Mouse (Mus musculus): ENCODE measurements at regions not wholly inside any gene's neighbourhood (a gene's known extent, or its start where the extent isn't known, plus 50 kb on each side); places are given as distances from the start of the nearest gene placed in this dataset.

DNA sequence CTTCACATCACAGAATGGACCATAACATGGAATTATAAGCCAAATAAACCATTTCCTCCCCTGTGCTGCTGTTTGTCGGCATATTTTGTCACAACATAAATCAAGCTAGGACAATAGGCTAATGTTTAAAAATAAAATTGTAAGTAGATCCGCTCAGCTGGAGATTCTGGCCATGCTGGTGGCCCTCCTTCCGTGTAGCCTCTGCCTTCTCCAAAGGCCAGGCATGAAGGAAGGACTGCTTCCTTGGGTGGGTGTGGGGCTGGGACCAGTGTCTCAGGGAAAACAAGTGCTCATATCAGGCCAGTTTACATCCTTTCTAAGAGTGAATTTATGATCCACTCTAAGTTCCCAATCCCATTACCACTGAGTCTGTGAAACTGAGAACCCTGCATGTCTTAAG is 206.3 kb upstream of the Ppp2r2d start:
- DNase-seq (ENCODE audit: low spot score in 2 of 2), result no peak

DNA sequence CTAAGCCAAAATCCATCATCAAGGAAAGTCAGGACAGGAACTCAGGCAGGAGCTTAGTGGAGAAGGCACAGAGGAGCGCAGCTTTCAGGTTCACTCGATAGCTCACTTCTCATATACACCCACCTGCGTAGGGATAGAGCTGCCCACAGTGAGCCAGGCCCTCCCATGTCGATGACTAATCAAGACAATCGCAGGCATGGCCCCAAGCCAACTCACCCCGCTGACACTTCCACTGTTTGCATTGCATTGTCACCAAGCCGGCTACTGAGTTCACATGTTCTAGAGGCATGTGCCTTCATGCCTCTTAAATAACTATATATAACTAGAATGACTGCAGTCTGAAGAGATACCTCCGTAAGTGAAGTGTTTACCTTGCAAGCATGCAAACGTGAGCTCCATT is 219.8 kb upstream of the Ppp2r2d start:
- DNase-seq (ENCODE audit: low spot score in 2 of 2), result no peak

DNA sequence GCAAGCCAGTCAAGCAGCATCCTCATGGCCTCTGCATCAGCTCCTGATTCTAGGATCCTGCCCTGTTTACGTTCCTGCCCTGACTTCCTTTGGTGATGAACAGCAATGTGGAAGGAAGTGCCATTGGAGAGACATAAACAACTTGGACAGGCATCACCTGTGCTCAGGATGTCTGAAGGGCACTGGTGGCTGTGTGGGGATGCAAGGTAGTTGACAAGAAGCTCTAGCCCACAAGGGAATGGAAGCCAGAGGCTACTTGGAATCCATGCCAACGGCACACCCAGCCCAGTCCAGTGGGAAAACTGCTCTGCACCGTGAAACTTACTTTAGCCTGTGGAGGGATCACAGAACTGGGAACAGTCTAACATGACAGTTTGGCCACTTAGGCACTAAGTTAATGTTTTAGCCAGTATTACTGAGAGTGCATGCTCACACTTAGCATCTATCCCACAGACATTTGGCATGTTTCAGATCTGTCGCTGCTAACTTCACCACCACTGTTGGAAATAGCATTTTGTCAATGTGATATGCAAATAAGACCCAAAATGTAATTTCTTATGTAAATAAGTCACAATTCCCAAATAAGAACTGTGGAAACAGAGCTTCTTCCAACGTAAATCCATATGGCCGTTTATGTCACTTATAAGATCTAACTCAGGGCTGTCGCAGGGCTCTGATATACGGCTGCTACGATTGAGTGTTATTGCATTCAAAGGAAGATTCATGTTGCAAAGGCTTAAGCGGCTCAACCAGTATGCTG is 223.5 kb upstream of the Tcerg1l start:
- no peak for DNase-seq (ENCODE audit: low spot score in 2 of 2)

DNA sequence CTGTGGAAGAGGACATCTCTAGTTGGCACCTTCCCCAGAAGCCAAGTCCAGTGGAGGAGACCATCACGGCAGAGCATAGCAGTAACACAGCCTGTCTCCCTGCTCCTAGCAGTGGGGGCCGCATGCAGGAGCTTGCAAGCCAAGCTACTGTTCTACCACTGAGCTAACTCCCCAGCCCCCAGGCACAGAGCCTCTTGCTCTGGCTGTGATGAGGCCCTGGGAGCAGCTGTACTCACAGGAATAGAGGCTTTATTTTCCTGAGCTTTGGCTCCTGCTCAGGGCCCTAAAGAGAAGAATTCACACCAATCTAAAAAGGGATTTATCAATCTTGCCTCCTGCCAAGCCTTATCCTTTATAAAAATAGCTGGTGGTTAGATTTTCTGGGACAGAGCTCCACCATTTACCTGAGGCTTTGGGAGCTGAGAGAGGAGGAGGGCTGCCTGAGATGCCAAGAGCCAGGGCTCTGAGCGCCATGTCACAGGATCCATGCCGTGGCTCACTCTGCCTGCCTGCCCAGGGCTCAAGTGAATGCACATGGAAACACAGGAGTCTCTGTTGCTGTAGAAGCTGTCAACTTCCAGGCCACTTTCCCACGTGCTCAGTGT is 222.7 kb upstream of the Tcerg1l start:
- no peak for DNase-seq (ENCODE audit: low spot score in 2 of 2)

DNA sequence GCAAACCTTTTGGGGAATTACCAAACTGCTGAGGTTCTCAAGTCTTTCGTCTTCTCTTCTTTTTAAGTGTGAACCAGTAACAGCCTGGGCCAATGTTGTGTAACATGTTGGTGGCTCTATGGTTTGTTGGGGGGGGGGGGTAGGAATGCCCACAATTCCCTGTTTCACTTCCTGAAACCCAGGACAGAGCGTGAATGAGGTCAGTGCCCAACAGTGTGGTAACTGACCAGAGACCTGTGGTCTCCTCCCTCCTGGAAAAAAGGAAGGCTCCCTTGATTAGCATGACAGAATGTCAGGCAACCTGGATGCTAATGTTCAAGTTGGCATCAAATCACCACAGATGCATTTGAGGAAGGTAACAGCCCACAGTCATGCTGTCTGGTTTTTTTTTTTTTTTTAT is 218.9 kb upstream of the Tcerg1l start:
- DNase-seq (ENCODE audit: low spot score in 2 of 2), result no peak

DNA sequence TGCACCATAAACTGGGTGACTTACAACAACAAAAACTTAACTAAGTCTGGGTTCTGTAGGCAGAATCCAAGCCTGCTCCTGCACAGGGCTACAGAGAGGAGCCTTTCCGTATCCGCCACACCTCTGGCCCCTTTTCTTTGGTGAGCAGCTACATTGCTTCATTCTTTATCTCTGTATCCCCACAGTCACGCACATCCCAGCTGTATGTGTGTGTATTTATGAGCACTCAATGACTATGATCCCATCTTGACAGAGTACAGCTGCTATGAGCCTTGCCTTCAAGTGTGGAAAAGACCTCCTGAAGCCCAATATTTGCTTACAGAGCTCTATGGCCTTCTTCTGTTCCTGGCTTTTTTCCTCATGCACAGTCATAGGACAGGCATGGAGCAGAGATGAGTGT is 212.1 kb upstream of the Tcerg1l start:
- DNase-seq (ENCODE audit: low spot score in 2 of 2), result no peak

DNA sequence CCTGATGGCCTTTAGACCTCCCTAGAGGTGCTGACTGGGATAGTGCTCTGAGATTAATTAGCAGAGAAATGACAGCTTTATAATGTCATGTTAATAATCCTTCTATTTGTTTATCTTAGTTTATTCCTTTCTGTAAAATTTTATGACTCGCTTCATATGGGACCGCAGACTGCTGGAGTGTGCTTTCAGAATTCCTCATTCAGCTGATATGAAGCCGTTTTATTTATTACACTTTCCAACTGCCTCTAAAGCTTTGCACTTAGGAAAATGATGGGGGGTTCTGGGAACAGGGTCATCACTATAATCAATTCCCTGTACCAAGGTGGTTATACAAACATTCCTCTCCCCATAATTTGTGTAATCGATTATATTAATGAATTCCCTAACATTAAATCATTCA is 211.6 kb upstream of the Tcerg1l start:
- DNase-seq (ENCODE audit: low spot score in 2 of 2), result no peak

DNA sequence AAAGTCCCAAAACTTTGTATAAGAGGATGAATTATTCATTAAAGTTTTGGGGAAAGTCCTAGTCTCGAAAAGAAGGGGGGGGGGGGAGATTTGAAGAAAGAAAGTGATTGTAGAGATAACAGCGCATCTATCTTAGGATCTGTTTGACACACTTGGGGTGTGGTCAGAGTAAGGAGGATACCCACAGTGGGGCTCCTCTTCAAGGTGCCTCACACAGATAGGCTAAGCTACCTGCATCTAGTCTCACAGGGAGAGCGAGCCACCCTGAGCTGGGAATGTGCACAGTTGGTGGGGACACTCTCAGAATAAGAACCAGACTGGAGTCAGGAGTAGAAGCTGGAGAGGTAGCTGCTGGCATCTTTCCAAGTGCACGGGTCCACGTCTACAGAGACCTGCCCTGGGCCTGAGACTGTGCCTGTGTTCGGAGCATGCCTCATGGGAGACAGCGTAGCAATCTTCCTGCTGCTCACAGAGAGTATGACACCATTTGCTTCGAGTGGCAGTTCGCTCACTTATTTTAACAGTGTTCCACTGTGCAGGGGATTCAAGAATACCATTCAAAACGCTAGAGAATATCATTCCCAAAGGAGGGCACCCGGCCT is 208.9 kb upstream of the Tcerg1l start:
- no peak for DNase-seq (ENCODE audit: low spot score in 2 of 2)

DNA sequence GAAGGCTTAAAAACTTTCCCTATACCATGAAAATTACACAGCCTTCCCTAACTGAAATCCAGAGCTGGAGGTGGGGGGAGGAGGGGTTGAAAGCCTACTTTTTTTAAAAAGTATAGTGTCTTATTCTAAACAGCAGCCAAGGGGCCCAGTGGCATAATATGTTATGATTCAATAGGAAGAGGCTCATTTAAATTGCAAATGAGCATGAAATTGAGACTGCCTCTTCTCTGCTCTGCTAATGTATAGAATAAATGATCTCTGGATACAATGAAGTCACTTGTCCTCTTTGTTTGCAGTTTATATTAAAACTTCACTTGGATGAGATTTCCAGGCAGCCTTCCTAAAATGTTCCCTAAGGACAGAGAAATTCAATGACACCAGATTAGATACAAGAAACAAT is 208.4 kb upstream of the Tcerg1l start:
- no peak for DNase-seq (ENCODE audit: low spot score in 2 of 2)

DNA sequence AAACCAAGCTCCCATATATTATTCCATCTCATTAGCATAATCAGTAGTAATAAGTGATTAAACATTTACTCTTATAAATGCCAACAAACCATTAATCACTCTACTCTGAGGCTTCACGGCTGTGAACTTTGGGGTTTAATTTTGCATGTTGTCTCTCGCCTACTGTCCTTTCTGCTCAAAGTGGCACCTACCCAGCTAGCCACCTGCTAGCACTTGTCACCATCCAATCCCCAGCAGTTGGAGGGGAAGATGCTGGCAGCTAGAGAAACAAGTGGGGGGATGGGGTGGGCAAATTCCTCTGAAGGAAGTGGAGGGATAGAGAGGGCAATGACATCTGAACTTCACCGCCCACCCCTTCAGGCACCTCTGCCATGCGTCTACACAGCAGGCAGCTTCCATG is 204.2 kb upstream of the Tcerg1l start:
- DNase-seq (ENCODE audit: low spot score in 2 of 2), result no peak

DNA sequence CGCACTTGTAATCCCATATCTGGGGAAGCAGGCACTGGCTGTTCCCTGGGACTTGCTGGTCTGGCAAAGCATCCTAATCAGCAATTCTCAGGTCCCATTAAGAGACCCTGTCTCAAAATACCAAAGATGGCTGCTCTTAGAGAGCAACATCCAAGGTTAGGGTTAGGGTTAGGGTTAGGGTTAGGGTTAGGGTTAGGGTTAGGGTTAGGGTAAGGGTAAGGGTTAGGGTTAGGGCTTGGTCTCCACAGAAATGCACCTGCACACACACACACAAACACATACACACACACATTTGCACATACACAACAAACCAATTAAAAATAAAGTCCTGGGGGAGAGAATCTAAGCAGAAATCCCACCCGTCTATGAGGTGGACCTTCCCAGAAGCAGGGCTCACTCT is 195.8 kb upstream of the Tcerg1l start:
- no peak for DNase-seq (ENCODE audit: low spot score in 2 of 2)

DNA sequence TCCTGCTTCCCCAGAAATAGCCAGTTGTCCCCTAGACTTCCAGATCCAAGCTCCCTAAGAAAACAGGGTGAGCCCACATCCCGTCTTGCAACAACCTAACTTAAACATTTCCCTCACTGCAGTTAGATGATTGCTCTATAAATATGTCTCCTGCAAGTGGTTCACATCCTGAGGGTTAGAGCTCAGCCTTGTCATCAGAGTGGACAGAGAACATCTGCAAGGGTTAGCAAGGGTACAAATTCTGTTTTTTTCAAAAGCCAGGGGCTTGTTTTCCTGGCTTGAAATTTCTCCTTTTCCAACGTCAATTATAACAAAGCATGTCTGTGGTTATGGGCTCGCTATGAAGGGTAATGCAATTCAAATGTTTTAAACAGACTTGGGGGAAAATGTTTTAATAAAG is 169.8 kb upstream of the Tcerg1l start:
- DNase-seq (ENCODE audit: low spot score in 2 of 2), result no peak

DNA sequence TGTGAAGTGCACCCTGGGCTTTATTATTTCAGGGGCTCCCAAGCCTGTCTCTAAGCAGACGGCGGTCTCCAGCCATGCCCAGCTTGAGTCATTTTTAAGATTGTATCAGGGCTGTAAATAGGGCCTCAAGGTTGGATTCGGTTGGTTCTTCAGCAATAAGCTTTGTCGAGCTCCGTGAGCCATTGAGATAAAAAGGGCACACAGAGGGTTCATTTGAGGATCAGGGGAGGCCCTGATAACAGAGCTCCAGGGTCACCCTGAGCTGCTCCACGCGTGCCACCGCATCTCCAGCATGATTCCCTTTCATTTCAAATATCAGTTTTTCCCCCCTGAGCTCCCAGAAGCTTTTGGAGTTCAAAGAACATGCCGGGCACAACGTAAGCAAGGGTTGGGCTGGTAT is 154.1 kb upstream of the Tcerg1l start:
- DNase-seq (ENCODE audit: low spot score in 2 of 2), result no peak

DNA sequence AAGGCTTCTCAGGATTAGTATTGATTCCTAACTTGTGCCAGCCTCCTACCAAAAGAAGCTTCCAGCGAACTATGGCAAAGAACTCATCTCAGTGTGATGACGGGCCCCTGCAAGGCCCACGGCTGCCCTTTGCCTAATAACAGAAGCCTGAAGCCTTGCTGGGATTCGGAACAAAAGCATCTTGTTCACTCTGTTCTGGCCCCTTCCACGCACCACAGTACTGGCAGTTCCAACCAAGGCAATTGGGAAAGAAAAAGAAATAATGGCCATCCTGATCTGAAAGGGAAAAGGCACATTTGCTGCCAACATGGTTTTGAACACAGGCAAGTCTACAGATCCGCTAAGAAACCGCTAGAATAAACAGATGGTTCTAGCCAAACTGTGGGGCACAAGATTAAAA is 150.4 kb upstream of the Tcerg1l start:
- DNase-seq (ENCODE audit: low spot score in 2 of 2), result peak; percentile 4 to 12

DNA sequence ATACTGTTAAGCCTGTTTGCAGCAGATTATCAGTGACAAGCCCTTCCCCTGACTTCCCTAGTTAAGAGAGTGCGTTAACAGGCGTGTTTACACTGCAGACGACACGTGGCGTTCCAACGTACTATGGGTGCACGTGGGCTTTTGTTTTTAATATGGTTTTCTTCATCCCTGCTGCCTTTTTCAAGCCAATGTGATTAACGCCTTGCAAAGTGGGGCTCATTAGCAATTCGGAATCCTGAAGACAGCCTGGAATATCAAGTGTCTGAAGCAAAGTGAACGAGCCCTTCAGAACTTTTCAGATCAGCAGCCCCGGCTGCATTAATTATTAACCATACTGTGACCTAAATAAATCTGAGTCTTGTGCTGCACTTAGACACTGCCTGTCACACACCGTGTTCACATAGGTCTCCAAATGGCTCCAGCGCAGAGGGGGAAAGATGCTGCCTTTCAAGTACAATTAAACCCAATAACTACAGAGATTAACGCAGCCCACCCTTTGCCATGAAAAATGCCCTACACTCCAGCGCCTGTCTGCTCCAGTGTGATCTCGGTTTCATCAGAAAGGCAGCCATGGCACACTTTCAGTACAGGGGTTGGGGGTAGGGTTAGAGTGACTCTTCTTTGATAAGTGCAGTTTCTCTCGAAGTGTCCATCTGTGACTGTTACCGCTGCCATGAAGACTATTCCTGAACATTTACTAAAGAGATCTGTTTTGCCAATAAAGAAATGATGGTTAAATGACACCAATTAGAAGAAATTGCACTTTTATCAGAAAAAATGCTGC is 140.7 kb upstream of the Tcerg1l start:
- DNase-seq (ENCODE audit: low spot score in 2 of 2), result no peak

DNA sequence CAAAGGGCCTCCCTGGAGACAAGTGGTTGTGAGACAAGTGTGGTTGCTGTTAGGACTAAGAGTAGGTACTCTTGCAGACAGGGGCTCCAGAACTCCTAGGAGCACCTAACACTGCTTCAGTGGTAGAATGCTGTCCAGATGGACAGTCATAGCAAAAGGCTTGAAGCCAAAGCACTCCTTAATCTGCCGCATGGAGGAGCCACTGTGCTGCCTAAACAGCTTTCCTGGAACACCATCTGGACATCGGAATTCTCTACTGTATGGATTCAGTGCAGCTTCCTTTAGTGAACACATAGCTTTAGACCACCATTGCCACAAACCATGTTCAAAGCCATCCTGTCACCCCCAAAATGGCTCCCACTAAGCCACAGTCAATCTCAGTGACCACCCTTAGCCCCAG is 128.6 kb upstream of the Tcerg1l start:
- DNase-seq (ENCODE audit: low spot score in 2 of 2), result no peak

DNA sequence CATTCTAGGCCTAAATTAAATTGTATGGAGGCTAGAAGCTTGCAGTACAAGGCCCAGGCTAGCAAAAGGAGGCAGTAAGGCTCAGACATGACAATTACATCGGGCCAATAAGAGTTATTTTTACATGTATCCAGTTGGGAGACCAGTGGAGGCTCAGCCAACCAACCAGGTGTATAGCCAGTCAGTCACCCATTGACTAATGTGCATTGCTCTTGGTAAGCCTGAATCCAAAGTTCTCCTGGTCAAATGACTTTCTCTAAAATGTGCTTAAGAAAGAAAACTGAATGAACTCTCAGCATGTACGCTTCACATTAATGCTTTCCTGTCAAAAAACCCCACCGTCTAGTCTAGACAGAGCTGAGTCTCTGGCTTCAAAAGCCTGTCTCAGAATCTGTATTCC is 127.4 kb upstream of the Tcerg1l start:
- DNase-seq (ENCODE audit: low spot score in 2 of 2), result no peak

DNA sequence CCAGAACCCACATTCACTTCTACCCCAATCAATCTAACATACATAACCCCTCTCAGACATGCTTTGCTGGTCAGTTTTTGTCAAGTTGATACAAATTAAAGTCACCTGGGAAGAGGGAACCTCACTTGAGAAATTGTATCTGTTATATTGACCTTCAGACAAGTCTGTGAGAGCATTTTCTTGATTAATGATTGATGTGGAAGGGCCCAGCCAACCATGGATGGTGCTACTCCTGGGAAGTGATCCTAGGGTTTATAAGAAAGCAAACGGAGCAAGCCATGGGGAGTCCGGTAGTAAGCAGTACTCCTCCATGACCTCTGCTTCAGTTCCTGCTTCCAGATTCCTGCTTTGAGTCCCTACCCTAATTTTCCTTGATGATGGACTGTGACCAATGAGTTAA is 116.6 kb upstream of the Tcerg1l start:
- no peak for DNase-seq (ENCODE audit: low spot score in 2 of 2)

DNA sequence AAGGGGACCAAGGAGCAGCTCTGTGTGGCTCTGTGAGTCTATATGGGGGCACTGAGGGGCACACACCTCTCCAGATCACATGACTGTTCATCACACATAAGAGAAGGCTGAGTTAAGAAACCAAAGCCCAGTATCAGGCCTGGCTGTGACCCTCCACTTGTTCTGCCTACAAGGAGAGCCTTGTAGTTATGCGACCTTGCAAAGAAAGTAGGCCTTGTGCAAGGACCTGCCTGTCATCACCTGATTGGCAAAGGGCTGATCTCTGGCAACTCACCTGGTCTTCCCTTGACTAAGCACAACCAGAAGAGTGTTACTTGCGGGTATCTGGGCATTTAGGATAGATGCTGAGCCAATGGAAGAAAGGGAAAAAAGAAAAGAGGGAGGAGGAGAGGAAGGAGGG is 107.7 kb upstream of the Tcerg1l start:
- no peak for DNase-seq (ENCODE audit: low spot score in 2 of 2)

DNA sequence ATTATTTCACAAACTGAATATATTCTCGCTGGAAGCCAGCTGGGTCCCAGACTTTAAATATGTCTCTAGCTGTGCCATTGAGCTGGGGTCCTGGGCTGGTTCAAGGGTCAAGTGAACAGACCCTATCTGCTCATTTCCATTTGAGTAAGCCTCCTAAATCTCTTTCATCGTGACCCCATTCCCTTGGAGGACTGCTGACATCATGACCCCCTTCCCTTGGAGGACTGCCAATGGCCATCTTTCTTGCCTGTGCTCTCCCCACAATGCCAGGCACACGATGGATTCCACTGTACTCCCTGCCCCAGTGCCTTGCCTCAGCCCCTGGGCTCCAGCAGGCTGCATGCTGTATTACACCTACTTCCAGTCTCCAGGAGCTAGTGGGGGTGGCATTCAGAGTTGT is 106.5 kb upstream of the Tcerg1l start:
- DNase-seq (ENCODE audit: low spot score in 2 of 2), result no peak

DNA sequence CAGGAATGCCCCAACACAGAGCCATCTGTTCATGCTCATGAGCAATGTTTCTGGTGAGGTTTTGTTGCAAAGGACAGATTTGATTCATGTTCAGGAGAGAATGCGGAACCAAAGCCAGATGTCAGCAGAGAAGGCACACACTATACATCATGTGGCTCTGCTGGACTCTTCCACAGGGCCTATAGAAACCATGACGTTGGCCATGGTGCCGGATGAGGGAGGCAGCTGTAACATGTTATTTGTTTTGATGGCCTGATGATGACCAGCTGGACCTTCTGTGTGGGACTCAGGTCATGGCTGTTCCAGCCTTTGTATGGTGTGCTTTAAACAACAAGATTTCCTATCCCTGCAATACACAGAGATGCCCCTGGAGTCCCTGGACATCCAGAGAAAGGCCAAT is 105.5 kb upstream of the Tcerg1l start:
- no peak for DNase-seq (ENCODE audit: low spot score in 2 of 2)

DNA sequence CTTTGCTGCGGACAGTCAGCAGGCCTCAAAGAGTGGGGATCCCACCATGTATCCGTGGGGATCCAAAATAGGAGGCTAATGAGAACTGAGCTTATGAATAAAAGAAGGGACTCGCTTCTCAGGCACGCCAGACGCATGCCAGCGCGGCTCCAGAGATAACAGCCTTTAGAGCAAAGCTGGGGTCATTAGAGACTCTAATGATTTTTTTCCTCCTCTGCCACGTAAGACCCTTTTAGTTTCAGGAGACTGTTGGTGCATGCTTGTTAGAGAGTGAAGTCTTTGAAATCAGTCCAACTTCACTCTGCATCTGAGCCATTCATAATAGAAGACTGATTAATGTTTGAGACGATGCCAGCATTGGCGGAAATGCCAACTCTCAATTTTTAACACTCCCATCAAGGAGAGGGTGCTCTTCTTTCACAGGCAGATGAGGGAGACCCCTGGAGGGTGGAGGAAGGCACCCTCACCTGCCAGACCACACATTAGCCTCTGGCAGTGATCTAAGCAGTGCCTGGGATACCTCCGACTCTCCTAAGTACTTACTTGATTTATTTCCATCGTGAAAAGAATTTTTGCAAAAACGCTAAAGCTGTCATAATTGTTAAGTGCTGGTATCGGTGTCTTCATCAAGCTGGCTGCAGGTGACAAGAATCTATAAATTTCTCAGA is 104.0 kb upstream of the Tcerg1l start:
- no peak for DNase-seq (ENCODE audit: low spot score in 2 of 2)
